9 mouse cellular contexts compared by ENCODE assay signal in genomic region chr11:87759609-87760005, GRCm38 (mm10). TPM values are rescaled to one million over a fixed set of nuclear protein-coding genes. Genes with fewer than 3 reads are reported as not detected.
DNase-seq lines count a peak whose midpoint lies in the region; ATAC-seq and TF ChIP-seq lines count a peak whose summit lies in the region.
"Had no signal": no experiment of that assay in that cellular context is flagged by ENCODE, and none has a peak within 500 bp of the region (broad histone marks: within the 10 kb centered on the region; RNA-seq: fewer than 3 reads in every experiment).

No protein-coding gene starts in this region.

- 0 out of 2 replicates have a peak, but pooled peaks have one; percentile 7 for TF ChIP-seq POLR2A in cortical plate, adult 2 months (IDR thresholded peaks at IDR 0.05; ENCODE audit: extremely low read depth, insufficient read depth, low read length)
- TF ChIP-seq POLR2A in olfactory bulb, adult 2 months (IDR thresholded peaks at IDR 0.05; ENCODE audit: insufficient read depth, low read depth, low read length), result no peak

- H3K36me3 ChIP-seq in forebrain, embryonic 12.5 days (replicated peaks), result no peaks in the 10 kb centered on the region
- H3K36me3 ChIP-seq in forebrain, embryonic 11.5 days (ENCODE audit: control insufficient read depth, insufficient read depth, low read length), result no peaks in the 10 kb centered on the region
- H3K36me3 ChIP-seq in liver, embryonic 13.5 days, result peaks cover 23% of the 10 kb centered on the region
- H3K36me3 ChIP-seq: heart, embryonic 13.5 days had no signal

- no peak overlapping the region for H3K4me3 ChIP-seq in forebrain, embryonic 12.5 days (replicated peaks)
- H3K4me3 ChIP-seq in forebrain, embryonic 11.5 days (ENCODE audit: low read depth, low read length), result no peak overlapping the region
- H3K4me3 ChIP-seq in cortical plate, adult 2 months (ENCODE audit: insufficient read depth, low read length), result peak overlapping the region; percentile 61; the same call in 1 of the 2 replicates
- H3K4me3 ChIP-seq in liver, embryonic 13.5 days (replicated peaks), result no peak overlapping the region
- no peak overlapping the region for H3K4me3 ChIP-seq in olfactory bulb, adult 2 months (ENCODE audit: insufficient read depth, low read depth, low read length)
- H3K4me3 ChIP-seq: heart, embryonic 13.5 days had no signal

- H3K4me1 ChIP-seq in forebrain, embryonic 12.5 days, result peaks cover 48% of the 10 kb centered on the region
- H3K4me1 ChIP-seq in forebrain, embryonic 11.5 days (replicated peaks; ENCODE audit: control insufficient read depth, insufficient read depth, low read length), result peaks cover 18% of the 10 kb centered on the region
- no peaks in the 10 kb centered on the region for H3K4me1 ChIP-seq in cortical plate, adult 2 months (ENCODE audit: control insufficient read depth, insufficient read depth, low read length)
- H3K4me1 ChIP-seq in liver, embryonic 13.5 days (replicated peaks), result peaks cover 57% of the 10 kb centered on the region
- peaks cover 3% of the 10 kb centered on the region for H3K4me1 ChIP-seq in olfactory bulb, adult 2 months (ENCODE audit: control insufficient read depth, insufficient read depth, low read length)

- no peaks in the 10 kb centered on the region for H3K9me3 ChIP-seq in forebrain, embryonic 12.5 days
- no peaks in the 10 kb centered on the region for H3K9me3 ChIP-seq in forebrain, embryonic 11.5 days (ENCODE audit: control insufficient read depth, low read length)
- H3K9me3 ChIP-seq in liver, embryonic 13.5 days (replicated peaks), result no peaks in the 10 kb centered on the region
- H3K9me3 ChIP-seq: heart, embryonic 13.5 days had no signal

- WGBS in forebrain, embryonic 12.5 days, result 11% methylated on average over 3 of the region's 3 CpGs
- WGBS in forebrain, embryonic 11.5 days, result 5% methylated on average over 3 of the region's 3 CpGs
- under 1% methylated on average over 3 of the region's 3 CpGs for WGBS in liver, embryonic 13.5 days (ENCODE audit: insufficient replicate concordance)
- 0% methylated on average over 3 of the region's 3 CpGs for WGBS in olfactory bulb, adult 2 months

- peak overlapping the region; percentile 63; the same call in 1 of the 2 replicates for H3K27ac ChIP-seq in forebrain, embryonic 12.5 days
- no peak overlapping the region for H3K27ac ChIP-seq in forebrain, embryonic 11.5 days (ENCODE audit: low read depth, low read length)
- H3K27ac ChIP-seq in cortical plate, adult 2 months (ENCODE audit: insufficient read depth, low read length), result no peak overlapping the region
- peak overlapping the region; percentile 74 for H3K27ac ChIP-seq in liver, embryonic 13.5 days
- peak overlapping the region; percentile 52 for H3K27ac ChIP-seq in olfactory bulb, adult 2 months (ENCODE audit: insufficient read depth, low read depth, low read length)
- H3K27ac ChIP-seq: heart, embryonic 13.5 days had no signal

- no peak overlapping the region for H3K9ac ChIP-seq in forebrain, embryonic 12.5 days
- no peak overlapping the region for H3K9ac ChIP-seq in forebrain, embryonic 11.5 days (ENCODE audit: low read length)
- no peak overlapping the region for H3K9ac ChIP-seq in liver, embryonic 13.5 days
- H3K9ac ChIP-seq: heart, embryonic 13.5 days had no signal

- TF ChIP-seq CTCF in cortical plate, adult 2 months (IDR thresholded peaks at IDR 0.05; ENCODE audit: extremely low read depth, insufficient read depth, low read length), result peak; percentile 41
- TF ChIP-seq CTCF in olfactory bulb, adult 2 months (IDR thresholded peaks at IDR 0.05; ENCODE audit: insufficient read depth, low read depth, low read length), result no peak

- H3K4me2 ChIP-seq in forebrain, embryonic 12.5 days, result peak overlapping the region; percentile 98; the same call in 1 of the 2 replicates
- no peak overlapping the region for H3K4me2 ChIP-seq in forebrain, embryonic 11.5 days (ENCODE audit: low read depth, low read length, severe bottlenecking)
- H3K4me2 ChIP-seq in liver, embryonic 13.5 days, result no peak overlapping the region
- H3K4me2 ChIP-seq: heart, embryonic 13.5 days had no signal

- DNase-seq in forebrain, embryonic 11.5 days (ENCODE audit: low spot score), result no peak
- peak; percentile 70 for DNase-seq in liver, embryonic 13.5 days
- DNase-seq in yolk sac, embryonic 10.5 days (ENCODE audit: low spot score), result no peak
- DNase-seq in ovary, adult 18-20 months (ENCODE audit: low spot score), result no peak

- no peak for ATAC-seq in forebrain, embryonic 12.5 days (ENCODE audit: low FRiP score)
- no peak for ATAC-seq in forebrain, embryonic 11.5 days (replicated peaks; ENCODE audit: low FRiP score)
- peak; percentile 16 for ATAC-seq in CD4-positive, CD25-positive, alpha-beta regulatory T cell, adult 4 months
- ATAC-seq in liver, embryonic 13.5 days (ENCODE audit: low read depth), result peak; percentile 12

- peaks cover 43% of the 10 kb centered on the region for H3K27me3 ChIP-seq in forebrain, embryonic 12.5 days
- peaks cover 41% of the 10 kb centered on the region for H3K27me3 ChIP-seq in forebrain, embryonic 11.5 days (ENCODE audit: control insufficient read depth, insufficient read depth, low read length)
- H3K27me3 ChIP-seq in liver, embryonic 13.5 days, result peaks cover 45% of the 10 kb centered on the region

RNA-seq across cellular contexts. Expression of gene Tspoap1, which starts 0.7 kb away (rescaled TPM):
- polyA plus RNA-seq in forebrain, embryonic 12.5 days (2016; fragmentation: Nextera tagmentation; extraction: Ambion mirVana), result 33.0 and 35.1 TPM in 2 replicates
- polyA plus RNA-seq in forebrain, embryonic 11.5 days (2014; fragmentation: Nextera tagmentation; extraction: Ambion mirVana), result 18.8 and 19.9 TPM in 2 replicates
- 1 to 10 TPM; 3.1 to 3.7 TPM for polyA plus RNA-seq in CD4-positive, CD25-positive, alpha-beta regulatory T cell, adult 4 months (2017; shearing (Covaris generic))
- polyA plus RNA-seq in cortical plate, adult 2 months (2012; rRNA removed), result 269 and 297 TPM in 2 replicates
- polyA plus RNA-seq in liver, embryonic 13.5 days (2015; fragmentation: Nextera tagmentation; extraction: Ambion mirVana), result 2.7 and 3.1 TPM in 2 replicates
- polyA plus RNA-seq in olfactory bulb, adult 2 months (2012; ENCODE audit: insufficient read depth, insufficient read length, low replicate concordance, missing spikeins), result not detected in 2 replicates

RNA-seq across cellular contexts. Expression of gene Supt4a, which starts 22.3 kb away (rescaled TPM):
- 118 and 137 TPM in 2 replicates for polyA plus RNA-seq in forebrain, embryonic 12.5 days (2016; fragmentation: Nextera tagmentation; extraction: Ambion mirVana)
- 132 and 133 TPM in 2 replicates for polyA plus RNA-seq in forebrain, embryonic 11.5 days (2014; fragmentation: Nextera tagmentation; extraction: Ambion mirVana)
- polyA plus RNA-seq in CD4-positive, CD25-positive, alpha-beta regulatory T cell, adult 4 months (2017; shearing (Covaris generic)), result 100 to 1,000 TPM; 346 to 405 TPM
- 153 and 154 TPM in 2 replicates for polyA plus RNA-seq in cortical plate, adult 2 months (2012; rRNA removed)
- 219 and 233 TPM in 2 replicates for polyA plus RNA-seq in liver, embryonic 13.5 days (2015; fragmentation: Nextera tagmentation; extraction: Ambion mirVana)
- not detected in 2 replicates for polyA plus RNA-seq in olfactory bulb, adult 2 months (2012; ENCODE audit: insufficient read depth, insufficient read length, low replicate concordance, missing spikeins)

RNA-seq across cellular contexts. Expression of gene Mpo, which starts 33.8 kb away (rescaled TPM):
- polyA plus RNA-seq in forebrain, embryonic 12.5 days (2016; fragmentation: Nextera tagmentation; extraction: Ambion mirVana), result 0.92 and 1.1 TPM in 2 replicates
- 3.6 and 3.9 TPM in 2 replicates for polyA plus RNA-seq in forebrain, embryonic 11.5 days (2014; fragmentation: Nextera tagmentation; extraction: Ambion mirVana)
- not detected for polyA plus RNA-seq in CD4-positive, CD25-positive, alpha-beta regulatory T cell, adult 4 months (2017; shearing (Covaris generic))
- polyA plus RNA-seq in cortical plate, adult 2 months (2012; rRNA removed), result 0.06 TPM in 1 of 2 replicates, not detected in the other
- polyA plus RNA-seq in liver, embryonic 13.5 days (2015; fragmentation: Nextera tagmentation; extraction: Ambion mirVana), result 276 and 298 TPM in 2 replicates
- polyA plus RNA-seq in olfactory bulb, adult 2 months (2012; ENCODE audit: insufficient read depth, insufficient read length, low replicate concordance, missing spikeins), result not detected in 2 replicates

Comparison
In these comparisons a context has a peak if more than half of its experiments do, and no peak if none do; other contexts are left out.
1. H3K27ac ChIP-seq: peak in forebrain, embryonic 12.5 days (single experiment), liver, embryonic 13.5 days (single experiment) and olfactory bulb, adult 2 months (single experiment); none in forebrain, embryonic 11.5 days (single experiment) and cortical plate, adult 2 months (single experiment).
2. ATAC-seq: peak in CD4-positive, CD25-positive, alpha-beta regulatory T cell, adult 4 months (single experiment) and liver, embryonic 13.5 days (single experiment); none in forebrain, embryonic 12.5 days (single experiment) and forebrain, embryonic 11.5 days (single experiment).
3. RNA of gene Supt4a, which starts 22.3 kb away (polyA plus RNA-seq): 346 to 405 TPM in CD4-positive, CD25-positive, alpha-beta regulatory T cell, adult 4 months, 219 to 233 TPM in liver, embryonic 13.5 days, 153 to 154 TPM in cortical plate, adult 2 months, 118 to 137 TPM in forebrain, embryonic 12.5 days and 132 to 133 TPM in forebrain, embryonic 11.5 days; not detected in olfactory bulb, adult 2 months; every median in the first group is over 100 times any median in the second.
4. RNA of gene Mpo, which starts 33.8 kb away (polyA plus RNA-seq): 276 to 298 TPM in liver, embryonic 13.5 days; 3.6 to 3.9 TPM in forebrain, embryonic 11.5 days, 0.92 to 1.1 TPM in forebrain, embryonic 12.5 days, 0.06 TPM in cortical plate, adult 2 months, not detected in CD4-positive, CD25-positive, alpha-beta regulatory T cell, adult 4 months and not detected in olfactory bulb, adult 2 months; every median in the first group is over 10 times any median in the second.